Mouse (Mus musculus): ENCODE data around the gene Hsd17b10.
A peak's percentile ranks its signal among the peaks of the same experiment; 100 is the strongest.

Gene Hsd17b10

DNA sequence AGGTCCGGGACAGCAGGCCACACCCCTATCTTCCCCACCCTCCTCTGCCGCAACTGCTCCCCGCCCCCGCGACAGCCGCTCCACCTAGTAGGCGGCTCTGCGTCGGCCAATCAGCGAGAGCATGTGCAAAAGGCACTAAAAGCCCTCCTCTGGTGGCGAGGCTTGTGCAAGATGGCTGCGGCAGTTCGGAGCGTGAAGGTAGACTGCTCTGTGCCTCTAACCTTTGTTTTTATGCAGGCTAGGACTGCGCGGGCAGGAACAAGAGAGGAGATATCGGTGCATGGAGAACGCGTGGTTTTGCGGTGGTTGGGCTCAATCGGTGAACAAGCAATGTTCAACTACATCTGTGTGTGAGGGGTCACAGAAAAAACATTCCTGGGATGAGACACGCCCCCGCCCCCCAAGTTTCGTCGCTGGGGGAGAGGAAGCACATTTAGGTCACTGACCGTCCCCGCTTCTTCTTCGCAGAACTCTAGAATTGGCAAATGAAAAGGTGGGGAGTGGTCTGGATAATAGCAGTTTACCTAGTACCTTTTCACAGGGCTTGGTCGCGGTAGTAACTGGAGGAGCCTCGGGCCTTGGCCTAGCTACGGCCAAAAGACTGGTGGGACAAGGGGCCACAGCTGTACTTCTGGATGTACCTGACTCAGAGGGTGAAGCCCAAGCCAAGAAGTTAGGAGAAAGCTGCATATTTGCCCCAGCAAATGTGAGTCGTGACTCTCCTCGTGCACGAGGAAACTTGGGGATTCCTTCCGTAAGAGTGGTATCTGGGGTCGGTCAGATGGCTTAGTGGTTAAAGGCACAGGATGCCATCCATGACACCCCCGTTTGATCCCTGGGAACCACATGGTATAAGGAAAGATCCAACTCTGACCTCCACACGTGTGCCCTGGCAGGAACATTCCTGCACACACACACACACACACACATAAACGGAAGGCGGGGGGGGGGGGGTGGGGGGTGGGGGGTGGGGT is at the start of gene Hsd17b10:
Gene Hsd17b10, plus strand, starts transcription at position 109 of the 974 bp plus-strand sequence.
- DNase-seq, result peak; percentile 67

DNA sequence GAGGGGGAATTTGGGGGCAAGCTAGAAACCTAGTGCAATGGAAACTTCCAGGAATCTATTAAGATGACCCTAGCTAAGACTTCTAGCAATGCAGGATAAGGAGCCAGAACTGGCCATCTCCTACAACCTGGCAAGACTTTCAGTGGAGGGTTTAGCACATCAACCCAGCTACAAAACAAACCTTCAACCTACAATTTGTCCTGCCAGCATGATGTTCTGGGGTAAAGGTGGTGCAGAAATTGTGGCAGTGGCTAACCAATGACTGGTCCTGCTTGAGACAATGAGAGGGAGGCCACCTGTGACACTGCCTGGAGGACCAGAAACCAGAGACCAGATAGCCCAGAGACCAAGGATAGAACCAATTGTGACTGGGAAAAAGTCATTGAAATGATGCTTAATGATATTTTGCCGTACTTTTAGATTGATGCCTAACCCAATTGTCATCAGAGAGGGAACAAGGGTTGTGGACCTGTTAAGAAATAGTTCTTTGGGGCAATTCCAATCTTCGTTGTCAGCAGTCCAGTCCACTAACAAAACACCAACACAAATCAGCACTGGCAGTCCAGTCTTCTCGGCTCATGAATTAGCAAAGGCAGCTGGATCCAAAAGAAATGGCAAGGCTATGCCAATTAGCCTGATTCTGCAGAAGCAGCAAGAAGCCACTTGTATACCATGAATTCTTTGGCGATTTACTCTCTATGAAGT is 2.5 kb upstream of the Hsd17b10 start:
- DNase-seq, result no peak

DNA sequence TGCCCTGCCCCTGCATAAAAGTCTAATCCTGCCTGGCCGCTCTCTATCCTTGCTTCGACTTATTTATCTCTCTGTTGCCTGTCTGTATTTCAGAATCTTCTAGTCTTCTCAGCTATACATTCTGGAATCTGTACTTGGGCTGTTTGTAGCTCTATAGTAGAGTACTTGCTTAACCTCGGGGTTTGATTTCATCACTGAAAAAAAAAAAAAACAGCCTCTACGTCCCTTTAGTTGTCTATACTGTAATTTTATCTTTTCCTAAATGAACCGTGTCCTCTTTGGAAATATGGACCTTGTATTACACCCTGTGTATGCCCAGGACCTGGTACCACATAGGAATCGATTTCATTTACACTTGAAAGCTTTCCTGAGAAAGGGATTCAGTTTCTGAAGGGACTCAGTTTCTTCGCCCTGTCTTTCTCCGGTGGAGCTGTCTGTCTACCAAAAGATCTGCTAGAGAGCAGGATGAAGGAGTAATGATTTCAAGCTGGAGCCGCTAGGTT is 412 bp upstream of the Hsd17b10 start:
- DNase-seq, result no peak

DNA sequence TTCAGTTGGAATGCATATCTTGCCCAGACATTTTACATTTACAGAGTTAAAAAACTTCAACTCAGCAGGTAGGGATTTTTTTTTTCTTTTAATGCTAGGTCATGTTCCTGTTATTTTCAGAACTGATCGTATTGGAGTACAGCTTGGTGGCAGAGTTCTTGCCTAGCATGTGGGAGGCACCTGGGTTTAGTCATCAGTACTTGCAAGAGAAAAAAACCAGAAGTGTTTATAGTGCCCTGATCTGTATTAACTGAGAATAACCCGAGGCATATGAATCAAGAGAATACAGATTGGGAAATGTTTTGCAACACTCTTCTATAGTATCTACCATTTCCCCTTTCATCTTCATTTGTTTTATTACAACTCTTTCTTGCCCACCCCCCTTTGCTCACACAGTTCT is 1.2 kb downstream of the Hsd17b10 start:
- DNase-seq, result no peak

DNA sequence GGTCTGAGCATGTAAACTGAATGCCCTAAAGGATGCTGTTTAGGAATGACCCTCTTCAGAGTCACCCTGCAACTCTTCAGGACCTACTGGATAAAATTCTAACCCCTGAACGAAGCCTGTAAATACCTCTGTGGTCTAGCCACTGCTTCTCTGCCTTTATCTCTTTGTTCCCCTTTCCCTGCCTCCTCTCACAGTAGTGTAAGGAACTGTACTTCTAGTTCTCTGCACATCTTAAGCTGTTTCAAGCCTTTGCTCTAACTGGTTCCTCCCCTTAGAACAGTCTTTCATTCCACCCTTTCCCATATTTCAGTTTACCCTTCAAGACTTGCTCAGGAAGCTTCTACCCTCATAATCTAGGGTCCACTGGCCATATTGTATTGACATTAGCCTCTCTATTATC is 6.2 kb downstream of the Hsd17b10 start:
- DNase-seq, result no peak

DNA sequence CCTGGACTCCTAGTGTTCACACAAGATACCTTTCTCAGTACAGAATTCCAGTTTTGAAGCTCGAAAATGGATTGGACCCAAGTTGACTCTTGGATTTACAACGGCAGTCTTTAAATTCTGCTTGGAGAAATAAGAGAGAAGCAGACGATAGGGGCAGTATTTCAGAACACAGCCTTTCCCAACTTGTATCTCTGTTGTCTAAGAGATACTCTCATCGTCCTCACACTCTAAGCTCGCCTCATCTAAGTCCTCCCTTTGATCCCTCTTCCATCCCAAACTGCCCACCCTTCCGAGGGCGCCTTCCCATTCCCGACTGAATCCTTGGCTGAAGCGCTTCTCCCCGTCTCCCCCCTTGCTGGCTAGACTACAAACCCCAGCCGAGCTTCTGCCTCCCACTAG is 14.1 kb downstream of the Hsd17b10 start:
- no peak for DNase-seq

DNA sequence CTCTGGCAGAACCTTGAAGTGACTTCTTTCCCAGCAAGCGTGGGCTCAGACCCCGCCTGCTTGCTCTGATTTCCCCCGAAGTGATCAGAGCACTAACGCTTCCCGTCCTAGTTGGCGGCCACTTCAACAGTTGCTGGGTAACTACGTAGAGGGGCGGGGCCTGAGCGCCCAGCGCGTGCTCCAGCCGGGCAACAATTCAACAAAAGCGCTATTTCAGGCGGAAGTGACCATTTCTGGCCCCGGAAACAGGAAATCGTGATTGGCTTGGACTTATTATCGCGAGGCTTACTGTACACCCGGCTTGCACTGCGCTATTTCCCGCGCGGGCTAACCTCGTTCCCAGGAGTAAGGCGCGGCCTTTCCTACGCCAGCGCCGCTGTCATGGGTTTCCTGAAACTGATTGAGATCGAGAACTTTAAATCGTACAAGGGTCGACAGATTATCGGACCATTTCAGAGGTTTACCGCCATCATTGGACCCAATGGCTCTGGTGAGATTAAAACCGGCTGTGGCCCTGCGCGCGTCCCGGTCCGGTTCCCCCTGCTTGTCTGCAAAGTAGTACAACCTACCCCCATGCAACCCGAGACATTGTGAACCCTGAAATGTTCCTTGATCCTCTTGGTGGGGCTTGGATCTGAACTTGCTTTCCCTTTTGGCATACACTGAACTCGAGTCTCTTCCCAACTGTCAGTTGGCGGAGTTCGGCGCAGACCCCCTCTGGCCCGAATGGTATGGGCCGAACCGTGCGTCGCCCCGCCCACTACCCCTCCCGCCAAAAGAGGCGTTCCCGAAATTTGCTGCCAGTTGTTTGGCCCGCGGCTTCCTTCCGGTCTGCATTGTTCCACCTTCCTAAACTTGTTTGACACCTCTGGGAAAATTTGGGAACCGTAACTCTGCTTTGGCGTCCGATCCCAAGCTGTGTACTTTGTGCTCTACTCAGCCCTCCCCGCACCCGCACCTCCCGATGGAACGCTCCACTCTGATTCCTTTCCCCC is 14.8 kb downstream of the Hsd17b10 start, which contains the start of the genes Ribc1 and Smc1a:
Gene Ribc1, minus strand, starts transcription at position 145 of the 995 bp plus-strand sequence.
Gene Smc1a, plus strand, starts transcription at position 278 of the 995 bp plus-strand sequence.
- peak; percentile 74 for DNase-seq

DNA sequence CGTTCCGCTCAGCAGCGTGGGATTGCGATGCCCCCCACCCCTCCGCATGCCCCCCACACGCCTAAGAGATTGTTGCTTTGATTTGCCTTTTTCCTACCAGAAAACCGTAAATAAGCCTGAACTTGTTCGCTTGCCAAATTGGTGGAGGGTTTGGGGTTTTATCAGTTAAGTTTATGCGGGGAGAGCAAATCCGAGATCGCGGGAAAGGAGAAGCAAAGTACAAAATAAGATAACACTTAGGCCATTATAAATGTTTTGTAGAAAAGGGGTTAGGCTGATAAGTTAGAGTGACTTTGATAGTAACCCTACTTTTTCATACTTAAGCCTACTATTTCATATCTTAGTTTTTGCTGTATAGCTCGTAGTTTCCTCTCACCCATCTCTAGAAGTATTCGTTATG is 15.5 kb downstream of the Hsd17b10 start:
- no peak for DNase-seq

DNA sequence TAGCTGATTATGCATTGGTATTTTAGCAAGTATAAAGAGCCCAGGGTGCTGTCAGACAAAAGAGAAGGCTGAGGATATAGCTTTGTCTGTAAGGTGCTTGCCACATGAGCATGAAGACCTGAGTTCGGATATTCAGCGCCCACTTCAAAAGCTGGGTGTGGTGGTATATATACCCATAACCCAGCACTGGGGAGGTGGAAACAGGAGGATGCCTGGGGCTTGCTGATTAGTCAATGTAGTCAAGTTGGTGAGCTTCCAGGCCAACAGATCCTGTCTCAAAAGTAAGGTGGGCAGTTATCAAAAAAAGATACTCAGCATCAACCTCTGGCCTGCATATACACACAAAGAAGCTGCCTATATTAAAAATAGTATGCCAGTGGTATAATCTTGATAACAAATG is 17.6 kb downstream of the Hsd17b10 start:
- no peak for DNase-seq

DNA sequence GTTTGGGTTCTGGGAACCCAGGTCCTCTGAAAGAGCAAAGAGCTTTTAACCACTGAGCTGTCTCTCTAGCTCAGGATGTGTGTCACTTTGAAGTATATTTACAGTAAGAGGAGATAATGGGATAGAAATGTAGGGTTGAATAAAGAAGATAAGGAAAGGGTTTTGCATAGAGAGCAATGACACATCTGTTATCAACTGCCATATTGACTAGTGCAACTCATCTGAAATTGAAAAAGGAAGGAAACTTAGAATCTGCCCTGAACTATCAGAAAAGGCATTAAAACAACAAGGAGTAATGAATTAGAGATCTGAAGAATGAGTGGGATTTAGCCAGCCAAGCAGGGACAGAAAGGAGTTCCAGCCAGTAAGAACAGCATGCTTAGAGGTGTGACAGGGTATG is 38.2 kb downstream of the Hsd17b10 start:
- DNase-seq, result no peak

DNA sequence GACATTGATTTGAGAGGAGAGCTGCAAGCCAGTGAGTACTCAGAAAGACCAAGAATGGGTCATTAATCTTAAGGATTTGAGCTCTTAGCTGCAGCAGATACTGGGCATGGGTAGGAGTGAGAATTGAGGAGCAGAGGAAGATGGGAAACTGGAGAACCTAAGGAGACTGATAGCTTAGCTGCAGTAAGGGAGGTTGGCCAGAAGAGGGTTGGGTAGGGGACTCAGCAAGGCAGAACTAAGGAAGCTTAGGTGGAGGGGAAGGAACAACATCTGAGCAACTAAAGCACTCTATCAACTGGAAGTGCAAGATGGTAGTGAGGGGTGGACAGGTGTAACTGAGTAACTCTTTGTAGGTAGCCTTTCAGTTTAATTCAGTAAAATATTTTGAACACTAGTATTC is 45.6 kb downstream of the Hsd17b10 start:
- DNase-seq, result peak; percentile 3

DNA sequence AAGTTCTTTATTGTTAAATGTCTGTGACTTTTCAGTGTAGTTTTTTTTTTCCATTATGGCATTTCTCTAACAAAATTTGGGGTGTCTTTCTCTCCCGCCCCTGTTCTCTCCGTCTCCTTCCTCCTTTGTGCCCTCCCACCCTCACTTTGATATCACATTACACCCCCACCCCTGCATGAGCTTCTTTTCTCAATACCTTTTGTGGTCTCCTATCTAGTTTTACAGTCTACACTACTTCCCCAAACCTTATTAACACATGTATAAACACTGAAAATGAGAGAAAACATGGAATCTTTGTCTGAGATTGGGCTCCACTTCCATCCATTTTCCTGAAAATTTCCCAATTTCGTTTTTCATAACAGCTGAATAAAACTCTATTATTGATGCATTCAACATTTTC is 50.9 kb downstream of the Hsd17b10 start:
- no peak for DNase-seq
